Mouse (Mus musculus) MEL (cell line): ENCODE results near the gene Col4a2. TPM values are rescaled to one million over a fixed set of nuclear protein-coding genes. Genes with fewer than 3 reads are reported as not detected.

Source experiments
- DNase-seq: peaks from one replicate; pipeline ENCODE4 v3.0.0; 2011; ENCODE audit warnings: low read depth, low spot score
- H3K27ac ChIP-seq: 2 replicates; pipeline ENCODE4 v1.5.1; 2012; ENCODE audit warnings: low read depth, mild to moderate bottlenecking, control low read depth, low read length, moderate library complexity; ENCODE audit not compliant: control insufficient read depth
- H3K27me3 ChIP-seq, 2 experiments: fragments of 150-350 bp in 1 of 2; sonication (generic) in 1 of 2; 2 replicates each; pipeline ENCODE4 v1.6.1; 2012; ENCODE audit warnings: low read length in 2 of 2, mild to moderate bottlenecking in 2 of 2, improper control_type of control experiment in 1 of 2, moderate library complexity in 1 of 2; ENCODE audit not compliant: insufficient read depth in 2 of 2, control insufficient read depth in 1 of 2
- H3K36me3 ChIP-seq, 2 experiments: 2 replicates each; pipeline ENCODE4 v1.6.1; 2012 to 2014; ENCODE audit warnings: low read length in 2 of 2, improper control_type of control experiment in 1 of 2, inconsistent platforms in 1 of 2, mild to moderate bottlenecking in 1 of 2; ENCODE audit not compliant: insufficient read depth in 2 of 2, control insufficient read depth in 1 of 2
- H3K4me1 ChIP-seq, 2 experiments: fragments of 150-350 bp in 1 of 2; sonication (generic) in 1 of 2; 2 replicates each; pipeline ENCODE4 v1.6.1; 2012; ENCODE audit warnings: low read length in 2 of 2, improper control_type of control experiment in 1 of 2, mild to moderate bottlenecking in 1 of 2; ENCODE audit not compliant: insufficient read depth in 2 of 2, control insufficient read depth in 1 of 2
- H3K4me3 ChIP-seq, 2 experiments: fragments of 150-350 bp in 1 of 2; sonication (generic) in 1 of 2; 2 replicates each; pipeline ENCODE4 v1.5.1; 2012; ENCODE audit warnings: low read depth in 2 of 2, low read length in 2 of 2, mild to moderate bottlenecking in 2 of 2, moderate library complexity in 2 of 2, control low read depth in 1 of 2, improper control_type of control experiment in 1 of 2; ENCODE audit not compliant: control insufficient read depth in 1 of 2, insufficient read depth in 1 of 2
- H3K79me2 ChIP-seq: 2 replicates; pipeline ENCODE4 v1.6.1; 2012; ENCODE audit warnings: mild to moderate bottlenecking, low read length, moderate library complexity; ENCODE audit not compliant: control insufficient read depth, poor library complexity, insufficient read depth
- H3K9ac ChIP-seq: 2 replicates; pipeline ENCODE4 v1.6.1; 2012; ENCODE audit warnings: low read depth, mild to moderate bottlenecking, control low read depth, low read length, moderate library complexity; ENCODE audit not compliant: control insufficient read depth, poor library complexity, severe bottlenecking
- H3K9me3 ChIP-seq: fragments of 150-350 bp; sonication (generic); replicated peaks from 2 replicates; pipeline ENCODE4 v1.6.1; 2012; ENCODE audit warnings: mild to moderate bottlenecking, low read length, improper control_type of control experiment, moderate library complexity; ENCODE audit not compliant: insufficient read depth
- CHD1 ChIP-seq: IDR thresholded peaks from 2 replicates; pipeline ENCODE4 v1.6.1; 2012; ENCODE audit warnings: low read depth, mild to moderate bottlenecking, inconsistent platforms, low read length, improper control_type of control experiment
- CTCF ChIP-seq, 3 experiments: IDR thresholded peaks in 2 of 3; conservative IDR thresholded peaks in 1 of 3; 2 replicates each; pipeline ENCODE4 v1.5.1; 2011 to 2012; ENCODE audit warnings: low read length in 3 of 3, low read depth in 2 of 3, mild to moderate bottlenecking in 2 of 3, improper control_type of control experiment in 1 of 3, inconsistent platforms in 1 of 3, mixed read lengths in 1 of 3, moderate library complexity in 1 of 3; ENCODE audit not compliant: control insufficient read depth in 1 of 3, insufficient read depth in 1 of 3, poor library complexity in 1 of 3, severe bottlenecking in 1 of 3
- E2F4 ChIP-seq: IDR thresholded peaks from 2 replicates; pipeline ENCODE4 v1.6.1; 2011; ENCODE audit warnings: low read depth, low read length, improper control_type of control experiment, borderline replicate concordance
- EP300 ChIP-seq, 2 experiments: IDR thresholded peaks; 2 replicates each; pipeline ENCODE4 v1.6.1; 2011; ENCODE audit warnings: improper control_type of control experiment in 2 of 2, low read length in 2 of 2, low read depth in 1 of 2, mild to moderate bottlenecking in 1 of 2
- ETS1 ChIP-seq: IDR thresholded peaks from 2 replicates; pipeline ENCODE4 v1.6.1; 2012; ENCODE audit warnings: low read depth, mild to moderate bottlenecking, inconsistent platforms, low read length, improper control_type of control experiment, moderate library complexity
- GATA1 ChIP-seq: IDR thresholded peaks from 2 replicates; pipeline ENCODE4 v1.6.1; 2011; ENCODE audit warnings: low read depth, low read length, improper control_type of control experiment
- JUND ChIP-seq: IDR thresholded peaks from 2 replicates; pipeline ENCODE4 v1.6.1; 2011; ENCODE audit warnings: low read depth, mild to moderate bottlenecking, improper control_type of control experiment, low read length
- MAFK ChIP-seq: IDR thresholded peaks from 2 replicates; pipeline ENCODE4 v1.6.1; 2011; ENCODE audit warnings: low read depth, mild to moderate bottlenecking, low read length, improper control_type of control experiment, borderline replicate concordance
- MAX ChIP-seq: IDR thresholded peaks from 2 replicates; pipeline ENCODE4 v1.6.1; 2011; ENCODE audit warnings: low read length, improper control_type of control experiment
- MAZ ChIP-seq: IDR thresholded peaks from 2 replicates; pipeline ENCODE4 v1.6.1; 2012; ENCODE audit warnings: low read depth, mild to moderate bottlenecking, inconsistent platforms, low read length, improper control_type of control experiment
- MEF2A ChIP-seq: IDR thresholded peaks from 2 replicates; pipeline ENCODE4 v1.6.1; 2014; ENCODE audit warnings: low read depth, mild to moderate bottlenecking, inconsistent platforms, low read length, improper control_type of control experiment; ENCODE audit not compliant: poor library complexity, insufficient replicate concordance, severe bottlenecking; ENCODE audit errors: extremely low read depth
- NELFE ChIP-seq: IDR thresholded peaks from 2 replicates; pipeline ENCODE4 v1.6.1; 2011; ENCODE audit warnings: low read depth, low read length, improper control_type of control experiment
- NRF1 ChIP-seq: IDR thresholded peaks from 2 replicates; pipeline ENCODE4 v1.6.1; 2014; ENCODE audit warnings: low read depth, mild to moderate bottlenecking, inconsistent platforms, low read length, improper control_type of control experiment, moderate library complexity; ENCODE audit not compliant: poor library complexity, insufficient read depth, severe bottlenecking
- POLR2AphosphoS2 ChIP-seq: IDR thresholded peaks from 2 replicates; pipeline ENCODE4 v1.6.1; 2011; ENCODE audit warnings: low read length, improper control_type of control experiment
- POLR2AphosphoS5 ChIP-seq: IDR thresholded peaks from 2 replicates; pipeline ENCODE4 v1.6.1; 2012; ENCODE audit warnings: low read depth, borderline replicate concordance, mild to moderate bottlenecking, inconsistent platforms, low read length, moderate library complexity, mixed read lengths
- RCOR1 ChIP-seq: IDR thresholded peaks from 2 replicates; pipeline ENCODE4 v1.6.1; 2012; ENCODE audit warnings: low read depth, mild to moderate bottlenecking, inconsistent platforms, low read length, improper control_type of control experiment
- UBTF ChIP-seq: IDR thresholded peaks from 2 replicates; pipeline ENCODE4 v1.6.1; 2012; ENCODE audit warnings: low read depth, mild to moderate bottlenecking, inconsistent platforms, low read length, improper control_type of control experiment, moderate library complexity, borderline replicate concordance; ENCODE audit not compliant: insufficient read depth
- ZC3H11A ChIP-seq: IDR thresholded peaks from 2 replicates; pipeline ENCODE4 v1.6.1; 2012; ENCODE audit warnings: low read depth, mild to moderate bottlenecking, inconsistent platforms, low read length, improper control_type of control experiment
- ZMIZ1 ChIP-seq: IDR thresholded peaks from 2 replicates; pipeline ENCODE4 v1.6.1; 2012; ENCODE audit warnings: low read depth, mild to moderate bottlenecking, inconsistent platforms, low read length, improper control_type of control experiment, moderate library complexity
- polyA plus RNA-seq, 2 experiments: library from polyadenylated mRNA; stranded (reverse) in 1 of 2; unstranded in 1 of 2; fragments of >175 nt in 1 of 2; fragments of >200 nt in 1 of 2; gene quantifications; 2 replicates each; pipeline versions ENCODE4 v1.2.1 to v1.2.4; 2012; ENCODE audit warnings: low replicate concordance in 2 of 2, low read depth in 1 of 2; ENCODE audit not compliant: insufficient read length in 2 of 2, insufficient read depth in 1 of 2, missing spikeins in 1 of 2
- total RNA-seq: library from RNA; depleted of rRNA; stranded (reverse); fragments of 300-350 nt; gene quantifications from 2 replicates; pipeline ENCODE4 v1.2.3, GENCODE M21; 2012

Col4a2 gene
- total and polyA plus RNA-seq, 3 experiments = 0.04 to 0.81 TPM; not detected in 1

GRCm38 (mm10) chr8:11351355-11351754 is 38.8 kb downstream of the Col4a2 start:
- no peak for DNase-seq
- Histone ChIP-seq H3K9ac (no peak overlapping the region), H3K27me3 (no peaks in the 10 kb centered on the region), H3K4me1 (no peaks in the 10 kb centered on the region), H3K27ac (no peak overlapping the region), H3K4me3 (no peak overlapping the region), H3K36me3 (no peaks in the 10 kb centered on the region), H3K79me2 (no peaks in the 10 kb centered on the region), H3K9me3 (no peaks in the 10 kb centered on the region)
- TF ChIP-seq NRF1 (no peak), CTCF (IDR thresholded peaks at IDR 0.05 in 2 of 3, conservative IDR thresholded peaks at IDR 0.05 in 1 of 3; ENCODE audit: control insufficient read depth in 1 of 3, insufficient read depth in 1 of 3, low read depth in 2 of 3, low read length in 3 of 3, poor library complexity in 1 of 3, severe bottlenecking in 1 of 3) (no peak), MAX (no peak), MAZ (no peak)

- H3K4me3 ChIP-seq = no peak overlapping the region
- no peak overlapping the region for H3K9ac ChIP-seq
- no peak for DNase-seq
- no peaks in the 10 kb centered on the region for H3K9me3 ChIP-seq
- H3K4me1 ChIP-seq = no peaks in the 10 kb centered on the region
- TF ChIP-seq MEF2A = no peak
- no peak for TF ChIP-seq ETS1
- TF ChIP-seq, all 39 proteins: peak for 0
- Histone ChIP-seq H3K27ac (no peak overlapping the region), H3K27me3 (no peaks in the 10 kb centered on the region), H3K79me2 (no peaks in the 10 kb centered on the region), H3K36me3 (no peaks in the 10 kb centered on the region)
Measured at GRCm38 (mm10) chr8:11352514-11352913, 39.9 kb downstream of the Col4a2 start.

DNA sequence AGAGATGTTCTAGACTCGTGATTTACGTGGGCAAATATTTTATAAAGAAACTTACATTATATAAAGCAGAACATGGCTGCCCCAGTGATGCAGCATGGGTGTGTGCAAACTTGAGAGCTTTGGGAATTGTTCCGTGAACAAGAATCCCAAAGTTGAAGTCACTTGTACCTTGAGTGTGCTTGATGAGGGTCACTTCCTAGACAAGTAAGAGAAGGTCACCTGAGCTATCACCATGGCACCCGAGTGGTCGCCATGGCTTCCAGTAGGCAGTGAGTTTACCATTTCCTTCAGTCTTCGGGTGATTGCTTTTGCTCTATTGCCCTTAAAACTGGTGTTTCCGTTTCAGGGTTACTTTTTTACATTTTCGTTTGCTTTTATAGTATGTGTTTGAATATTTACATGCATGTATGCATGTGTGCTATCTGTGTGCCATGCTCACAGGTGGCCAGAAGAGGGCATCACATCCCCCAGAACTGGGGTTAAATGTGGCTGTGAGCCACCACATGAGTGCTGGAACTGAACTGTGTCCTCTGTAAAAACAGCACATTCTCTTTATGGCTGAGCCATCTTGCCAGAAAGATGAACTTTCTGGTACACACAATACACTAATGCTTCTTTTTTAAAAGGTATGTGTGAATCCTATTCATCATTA is 42.3 kb downstream of the Col4a2 start:
- H3K4me3 ChIP-seq = no peak overlapping the region
- DNase-seq = no peak

GRCm38 (mm10) chr8:11355900-11356299 is 43.3 kb downstream of the Col4a2 start:
- no peak for DNase-seq
- TF ChIP-seq MAZ (no peak), E2F4 (no peak), JUND (no peak), POLR2AphosphoS2 (no peak), NRF1 (no peak), MAFK (no peak), CHD1 (no peak), UBTF (no peak), ZMIZ1 (no peak), GATA1 (no peak), NELFE (no peak), POLR2AphosphoS5 (no peak), EP300 (IDR thresholded peaks at IDR 0.05; ENCODE audit: low read depth in 1 of 2, low read length in 2 of 2) (no peak), RCOR1 (no peak)

More for the DNA sequence above, 42.3 kb downstream of the Col4a2 start:
- Histone ChIP-seq H3K27ac (no peak overlapping the region), H3K4me1 (no peaks in the 10 kb centered on the region), H3K79me2 (no peaks in the 10 kb centered on the region)
- TF ChIP-seq ZC3H11A (no peak), CTCF (IDR thresholded peaks at IDR 0.05 in 2 of 3, conservative IDR thresholded peaks at IDR 0.05 in 1 of 3; ENCODE audit: control insufficient read depth in 1 of 3, insufficient read depth in 1 of 3, low read depth in 2 of 3, low read length in 3 of 3, poor library complexity in 1 of 3, severe bottlenecking in 1 of 3) (peak in 1 of 3 experiments; percentile 31; a peak in 2 of 6 replicates)
- TF ChIP-seq, all 39 proteins: peak for 1
- no peaks in the 10 kb centered on the region for H3K27me3 ChIP-seq
- H3K9ac ChIP-seq = no peak overlapping the region
- H3K36me3 ChIP-seq = no peaks in the 10 kb centered on the region
- H3K9me3 ChIP-seq = no peaks in the 10 kb centered on the region

More at GRCm38 (mm10) chr8:11355900-11356299, 43.3 kb downstream of the Col4a2 start:
- Histone ChIP-seq H3K4me1 (no peaks in the 10 kb centered on the region), H3K27me3 (no peaks in the 10 kb centered on the region), H3K9me3 (no peaks in the 10 kb centered on the region), H3K9ac (no peak overlapping the region), H3K27ac (no peak overlapping the region), H3K36me3 (no peaks in the 10 kb centered on the region), H3K79me2 (no peaks in the 10 kb centered on the region), H3K4me3 (no peak overlapping the region)
